ENCODE assay signal across 8 mouse cellular contexts in genomic region chr13:99837772-99838425, GRCm38 (mm10).
A peak's percentile ranks its signal among the peaks of the same experiment; 100 is the strongest.
DNase-seq lines count a peak whose midpoint lies in the region; ATAC-seq and TF ChIP-seq lines count a peak whose summit lies in the region.

No protein-coding gene starts in this region.

- H3K4me1 ChIP-seq in E14TG2a.4 (replicated peaks; ENCODE audit: low read depth, low read length): no peaks in the 10 kb centered on the region
- H3K4me1 ChIP-seq in forebrain, embryonic 11.5 days (replicated peaks; ENCODE audit: control insufficient read depth, insufficient read depth, low read length): no peaks in the 10 kb centered on the region
- H3K4me1 ChIP-seq in heart, embryonic 13.5 days: peaks cover 20% of the 10 kb centered on the region
- no peaks in the 10 kb centered on the region for H3K4me1 ChIP-seq in liver, embryonic 11.5 days (replicated peaks; ENCODE audit: control insufficient read depth, insufficient read depth, low read length)
- H3K4me1 ChIP-seq in neural tube, embryonic 15.5 days: peaks cover 46% of the 10 kb centered on the region

- H3K27me3 ChIP-seq in E14TG2a.4 (ENCODE audit: insufficient read depth, low read length): no peaks in the 10 kb centered on the region
- no peaks in the 10 kb centered on the region for H3K27me3 ChIP-seq in forebrain, embryonic 11.5 days (ENCODE audit: control insufficient read depth, insufficient read depth, low read length)
- no peaks in the 10 kb centered on the region for H3K27me3 ChIP-seq in heart, embryonic 13.5 days (replicated peaks)
- no peaks in the 10 kb centered on the region for H3K27me3 ChIP-seq in liver, embryonic 11.5 days (replicated peaks; ENCODE audit: control insufficient read depth, insufficient read depth, low read length)
- no peaks in the 10 kb centered on the region for H3K27me3 ChIP-seq in neural tube, embryonic 15.5 days (replicated peaks)

- no peaks in the 10 kb centered on the region for H3K36me3 ChIP-seq in E14TG2a.4 (ENCODE audit: insufficient read depth, low read length)
- no peaks in the 10 kb centered on the region for H3K36me3 ChIP-seq in forebrain, embryonic 11.5 days (ENCODE audit: control insufficient read depth, insufficient read depth, low read length)
- peaks cover 2% of the 10 kb centered on the region; the same call in 1 of the 2 replicates for H3K36me3 ChIP-seq in heart, embryonic 13.5 days
- H3K36me3 ChIP-seq in liver, embryonic 11.5 days (ENCODE audit: control insufficient read depth, insufficient read depth, low read length): no peaks in the 10 kb centered on the region
- no peaks in the 10 kb centered on the region for H3K36me3 ChIP-seq in neural tube, embryonic 15.5 days

- peak; percentile 84 for TF ChIP-seq CTCF in E14TG2a.4 (conservative IDR thresholded peaks at IDR 0.05; ENCODE audit: low read length)

- no peak overlapping the region for H3K4me3 ChIP-seq in E14TG2a.4 (replicated peaks; ENCODE audit: low read length)
- no peak overlapping the region for H3K4me3 ChIP-seq in forebrain, embryonic 11.5 days (ENCODE audit: low read depth, low read length)
- H3K4me3 ChIP-seq in heart, embryonic 13.5 days: no peak overlapping the region
- H3K4me3 ChIP-seq in liver, embryonic 11.5 days (ENCODE audit: low read depth, low read length): no peak overlapping the region
- no peak overlapping the region for H3K4me3 ChIP-seq in neural tube, embryonic 15.5 days (replicated peaks)

- 39% methylated on average over 11 of the region's 11 CpGs for WGBS in forebrain, embryonic 11.5 days
- 31% methylated on average over 11 of the region's 11 CpGs for WGBS in heart, embryonic 13.5 days
- WGBS in liver, embryonic 11.5 days: 49% methylated on average over 11 of the region's 11 CpGs
- 25% methylated on average over 11 of the region's 11 CpGs for WGBS in neural tube, embryonic 15.5 days

- DNase-seq in brain, embryonic 18.5 days (ENCODE audit: low read depth, low spot score): peak; percentile 80
- DNase-seq in forebrain, embryonic 11.5 days (ENCODE audit: low spot score): peak; percentile 83
- DNase-seq in kidney, postnatal 14 days: peak; percentile 79
- DNase-seq in liver, embryonic 11.5 days (ENCODE audit: low spot score): peak; percentile 39
- peak; percentile 53 for DNase-seq in urinary bladder, postnatal 25 days (ENCODE audit: low spot score)

- no peak overlapping the region for H3K9ac ChIP-seq in forebrain, embryonic 11.5 days (ENCODE audit: low read length)
- H3K9ac ChIP-seq in heart, embryonic 13.5 days: peak overlapping the region; percentile 33; the same call in 1 of the 2 replicates
- H3K9ac ChIP-seq in liver, embryonic 11.5 days (ENCODE audit: low read depth, low read length): no peak overlapping the region
- H3K9ac ChIP-seq in neural tube, embryonic 15.5 days (replicated peaks): no peak overlapping the region

- ATAC-seq in forebrain, embryonic 11.5 days (replicated peaks; ENCODE audit: low FRiP score): peak; percentile 82
- no peak for ATAC-seq in heart, embryonic 13.5 days (ENCODE audit: extremely low read depth, insufficient number of reproducible peaks, low FRiP score, low TSS enrichment)
- ATAC-seq in liver, embryonic 11.5 days (replicated peaks; ENCODE audit: low FRiP score): peak; percentile 43; the same call in 1 of the 2 replicates
- ATAC-seq in neural tube, embryonic 15.5 days (ENCODE audit: low FRiP score): peak; percentile 88

- H3K4me2 ChIP-seq in forebrain, embryonic 11.5 days (ENCODE audit: low read depth, low read length, severe bottlenecking): no peak overlapping the region
- no peak overlapping the region for H3K4me2 ChIP-seq in heart, embryonic 13.5 days
- H3K4me2 ChIP-seq in liver, embryonic 11.5 days: no peak overlapping the region
- H3K4me2 ChIP-seq in neural tube, embryonic 15.5 days: peak overlapping the region; percentile 30

- H3K9me3 ChIP-seq in E14TG2a.4 (ENCODE audit: low read length): 0 out of 2 replicates have a peak, but pooled peaks cover 5% of the 10 kb centered on the region
- H3K9me3 ChIP-seq in forebrain, embryonic 11.5 days (ENCODE audit: control insufficient read depth, low read length): peaks cover 8% of the 10 kb centered on the region; the same call in 1 of the 2 replicates
- peaks cover 17% of the 10 kb centered on the region for H3K9me3 ChIP-seq in heart, embryonic 13.5 days
- peaks cover 6% of the 10 kb centered on the region; the same call in 1 of the 2 replicates for H3K9me3 ChIP-seq in liver, embryonic 11.5 days (ENCODE audit: control insufficient read depth, low read length)
- 0 out of 2 replicates have a peak, but pooled peaks cover 4% of the 10 kb centered on the region for H3K9me3 ChIP-seq in neural tube, embryonic 15.5 days (replicated peaks)

- no peak overlapping the region for H3K27ac ChIP-seq in forebrain, embryonic 11.5 days (ENCODE audit: low read depth, low read length)
- H3K27ac ChIP-seq in heart, embryonic 13.5 days (replicated peaks): no peak overlapping the region
- no peak overlapping the region for H3K27ac ChIP-seq in liver, embryonic 11.5 days (ENCODE audit: low read depth, low read length)
- 0 out of 2 replicates have a peak overlapping the region, but pooled peaks have one; percentile 15 for H3K27ac ChIP-seq in neural tube, embryonic 15.5 days (replicated peaks)
